Mouse (Mus musculus) heart, postnatal 0 days (tissue): ENCODE data around the gene Mfng.

Experiments used
- CTCF ChIP-seq: IDR thresholded peaks from 2 replicates; pipeline ENCODE4 v1.5.1; 2016; ENCODE audit warnings: antibody characterized with exemption, control low read depth, low read depth
- EP300 ChIP-seq: IDR thresholded peaks from 2 replicates; pipeline ENCODE4 v1.6.1; 2016; ENCODE audit warnings: antibody characterized with exemption, low read depth

DNA sequence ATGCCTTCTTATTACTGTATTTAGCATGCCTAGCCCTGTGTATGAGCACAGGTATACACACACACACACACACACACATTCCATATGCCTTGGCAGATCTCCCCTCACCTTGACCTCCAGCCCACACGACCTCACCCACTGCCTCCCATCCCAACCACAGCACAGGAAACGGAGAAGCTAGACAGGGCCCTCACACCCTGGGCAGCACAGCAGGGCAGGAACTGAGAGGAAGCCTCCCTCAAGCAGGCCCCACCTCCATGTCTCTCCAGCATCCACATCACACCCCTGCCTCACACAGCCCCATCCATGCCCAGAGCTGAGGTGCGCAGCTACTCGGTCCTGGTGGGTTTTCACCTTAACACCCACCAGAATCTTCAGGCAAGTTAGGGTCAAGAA is 909 bp downstream of the Mfng start:
- no peak for TF ChIP-seq CTCF
- no peak for TF ChIP-seq EP300
